Mouse (Mus musculus): ENCODE measurements around the gene Zdhhc14.

GRCm38 (mm10) chr17:5748501-5748894 is 256.1 kb downstream of the Zdhhc14 start:
- TF ChIP-seq GATA1 (IDR thresholded peaks at IDR 0.05; ENCODE audit: low read length) (no peak), TAL1 (IDR thresholded peaks at IDR 0.05; ENCODE audit: low read length) (no peak)
